Mouse (Mus musculus) MEL (cell line): ENCODE results near the gene Eif4h. TPM values are rescaled to one million over a fixed set of nuclear protein-coding genes. Genes with fewer than 3 reads are reported as not detected.

Experiments
- DNase-seq: peaks from one replicate; pipeline ENCODE4 v3.0.0; 2011; ENCODE audit warnings: low read depth, low spot score
- H3K27ac ChIP-seq: 2 replicates; pipeline ENCODE4 v1.5.1; 2012; ENCODE audit warnings: low read depth, mild to moderate bottlenecking, control low read depth, low read length, moderate library complexity; ENCODE audit not compliant: control insufficient read depth
- H3K27me3 ChIP-seq, 2 experiments: fragments of 150-350 bp in 1 of 2; sonication (generic) in 1 of 2; 2 replicates each; pipeline ENCODE4 v1.6.1; 2012; ENCODE audit warnings: low read length in 2 of 2, mild to moderate bottlenecking in 2 of 2, improper control_type of control experiment in 1 of 2, moderate library complexity in 1 of 2; ENCODE audit not compliant: insufficient read depth in 2 of 2, control insufficient read depth in 1 of 2
- H3K36me3 ChIP-seq, 2 experiments: 2 replicates each; pipeline ENCODE4 v1.6.1; 2012 to 2014; ENCODE audit warnings: low read length in 2 of 2, improper control_type of control experiment in 1 of 2, inconsistent platforms in 1 of 2, mild to moderate bottlenecking in 1 of 2; ENCODE audit not compliant: insufficient read depth in 2 of 2, control insufficient read depth in 1 of 2
- H3K4me1 ChIP-seq, 2 experiments: fragments of 150-350 bp in 1 of 2; sonication (generic) in 1 of 2; 2 replicates each; pipeline ENCODE4 v1.6.1; 2012; ENCODE audit warnings: low read length in 2 of 2, improper control_type of control experiment in 1 of 2, mild to moderate bottlenecking in 1 of 2; ENCODE audit not compliant: insufficient read depth in 2 of 2, control insufficient read depth in 1 of 2
- H3K4me3 ChIP-seq, 2 experiments: fragments of 150-350 bp in 1 of 2; sonication (generic) in 1 of 2; 2 replicates each; pipeline ENCODE4 v1.5.1; 2012; ENCODE audit warnings: low read depth in 2 of 2, low read length in 2 of 2, mild to moderate bottlenecking in 2 of 2, moderate library complexity in 2 of 2, control low read depth in 1 of 2, improper control_type of control experiment in 1 of 2; ENCODE audit not compliant: control insufficient read depth in 1 of 2, insufficient read depth in 1 of 2
- H3K79me2 ChIP-seq: 2 replicates; pipeline ENCODE4 v1.6.1; 2012; ENCODE audit warnings: mild to moderate bottlenecking, low read length, moderate library complexity; ENCODE audit not compliant: control insufficient read depth, poor library complexity, insufficient read depth
- H3K9ac ChIP-seq: 2 replicates; pipeline ENCODE4 v1.6.1; 2012; ENCODE audit warnings: low read depth, mild to moderate bottlenecking, control low read depth, low read length, moderate library complexity; ENCODE audit not compliant: control insufficient read depth, poor library complexity, severe bottlenecking
- H3K9me3 ChIP-seq: fragments of 150-350 bp; sonication (generic); replicated peaks from 2 replicates; pipeline ENCODE4 v1.6.1; 2012; ENCODE audit warnings: mild to moderate bottlenecking, low read length, improper control_type of control experiment, moderate library complexity; ENCODE audit not compliant: insufficient read depth
- BHLHE40 ChIP-seq: IDR thresholded peaks from 2 replicates; pipeline ENCODE4 v1.6.1; 2012; ENCODE audit warnings: low read depth, mild to moderate bottlenecking, inconsistent platforms, low read length, improper control_type of control experiment, borderline replicate concordance
- CTCF ChIP-seq, 3 experiments: IDR thresholded peaks in 2 of 3; conservative IDR thresholded peaks in 1 of 3; 2 replicates each; pipeline ENCODE4 v1.5.1; 2011 to 2012; ENCODE audit warnings: low read length in 3 of 3, low read depth in 2 of 3, mild to moderate bottlenecking in 2 of 3, improper control_type of control experiment in 1 of 3, inconsistent platforms in 1 of 3, mixed read lengths in 1 of 3, moderate library complexity in 1 of 3; ENCODE audit not compliant: control insufficient read depth in 1 of 3, insufficient read depth in 1 of 3, poor library complexity in 1 of 3, severe bottlenecking in 1 of 3
- ETS1 ChIP-seq: IDR thresholded peaks from 2 replicates; pipeline ENCODE4 v1.6.1; 2012; ENCODE audit warnings: low read depth, mild to moderate bottlenecking, inconsistent platforms, low read length, improper control_type of control experiment, moderate library complexity
- GATA1 ChIP-seq: IDR thresholded peaks from 2 replicates; pipeline ENCODE4 v1.6.1; 2011; ENCODE audit warnings: low read depth, low read length, improper control_type of control experiment
- HCFC1 ChIP-seq: IDR thresholded peaks from 2 replicates; pipeline ENCODE4 v1.6.1; 2012; ENCODE audit warnings: low read depth, mild to moderate bottlenecking, inconsistent platforms, low read length, improper control_type of control experiment, moderate library complexity
- MAFK ChIP-seq: IDR thresholded peaks from 2 replicates; pipeline ENCODE4 v1.6.1; 2011; ENCODE audit warnings: low read depth, mild to moderate bottlenecking, low read length, improper control_type of control experiment, borderline replicate concordance
- MAX ChIP-seq: IDR thresholded peaks from 2 replicates; pipeline ENCODE4 v1.6.1; 2011; ENCODE audit warnings: low read length, improper control_type of control experiment
- MAZ ChIP-seq: IDR thresholded peaks from 2 replicates; pipeline ENCODE4 v1.6.1; 2012; ENCODE audit warnings: low read depth, mild to moderate bottlenecking, inconsistent platforms, low read length, improper control_type of control experiment
- MXI1 ChIP-seq: IDR thresholded peaks from 2 replicates; pipeline ENCODE4 v1.6.1; 2011; ENCODE audit warnings: mild to moderate bottlenecking, low read depth, low read length, improper control_type of control experiment
- NELFE ChIP-seq: IDR thresholded peaks from 2 replicates; pipeline ENCODE4 v1.6.1; 2011; ENCODE audit warnings: low read depth, low read length, improper control_type of control experiment
- NRF1 ChIP-seq: IDR thresholded peaks from 2 replicates; pipeline ENCODE4 v1.6.1; 2014; ENCODE audit warnings: low read depth, mild to moderate bottlenecking, inconsistent platforms, low read length, improper control_type of control experiment, moderate library complexity; ENCODE audit not compliant: poor library complexity, insufficient read depth, severe bottlenecking
- POLR2A ChIP-seq, 2 experiments: IDR thresholded peaks; 2 replicates each; pipeline ENCODE4 v1.6.1; 2011 to 2012; ENCODE audit warnings: low read length in 2 of 2, mild to moderate bottlenecking in 2 of 2, control low read depth in 1 of 2, improper control_type of control experiment in 1 of 2, low read depth in 1 of 2, moderate library complexity in 1 of 2; ENCODE audit not compliant: control insufficient read depth in 1 of 2, insufficient read depth in 1 of 2, poor library complexity in 1 of 2
- SIN3A ChIP-seq: IDR thresholded peaks from 2 replicates; pipeline ENCODE4 v1.6.1; 2012; ENCODE audit warnings: low read length, improper control_type of control experiment, inconsistent platforms
- TCF12 ChIP-seq: IDR thresholded peaks from 2 replicates; pipeline ENCODE4 v1.6.1; 2014; ENCODE audit warnings: low read depth, mild to moderate bottlenecking, inconsistent platforms, low read length, improper control_type of control experiment, moderate library complexity
- UBTF ChIP-seq: IDR thresholded peaks from 2 replicates; pipeline ENCODE4 v1.6.1; 2012; ENCODE audit warnings: low read depth, mild to moderate bottlenecking, inconsistent platforms, low read length, improper control_type of control experiment, moderate library complexity, borderline replicate concordance; ENCODE audit not compliant: insufficient read depth
- ZKSCAN1 ChIP-seq: IDR thresholded peaks from 2 replicates; pipeline ENCODE4 v1.6.1; 2012; ENCODE audit warnings: low read depth, mild to moderate bottlenecking, inconsistent platforms, low read length, improper control_type of control experiment, moderate library complexity
- polyA plus RNA-seq, 2 experiments: library from polyadenylated mRNA; stranded (reverse) in 1 of 2; unstranded in 1 of 2; fragments of >175 nt in 1 of 2; fragments of >200 nt in 1 of 2; gene quantifications; 2 replicates each; pipeline versions ENCODE4 v1.2.1 to v1.2.4; 2012; ENCODE audit warnings: low replicate concordance in 2 of 2, low read depth in 1 of 2; ENCODE audit not compliant: insufficient read length in 2 of 2, insufficient read depth in 1 of 2, missing spikeins in 1 of 2
- total RNA-seq: library from RNA; depleted of rRNA; stranded (reverse); fragments of 300-350 nt; gene quantifications from 2 replicates; pipeline ENCODE4 v1.2.3, GENCODE M21; 2012

Eif4h gene
- total and polyA plus RNA-seq, 3 experiments = 167 to 515 (median 471) TPM

DNA sequence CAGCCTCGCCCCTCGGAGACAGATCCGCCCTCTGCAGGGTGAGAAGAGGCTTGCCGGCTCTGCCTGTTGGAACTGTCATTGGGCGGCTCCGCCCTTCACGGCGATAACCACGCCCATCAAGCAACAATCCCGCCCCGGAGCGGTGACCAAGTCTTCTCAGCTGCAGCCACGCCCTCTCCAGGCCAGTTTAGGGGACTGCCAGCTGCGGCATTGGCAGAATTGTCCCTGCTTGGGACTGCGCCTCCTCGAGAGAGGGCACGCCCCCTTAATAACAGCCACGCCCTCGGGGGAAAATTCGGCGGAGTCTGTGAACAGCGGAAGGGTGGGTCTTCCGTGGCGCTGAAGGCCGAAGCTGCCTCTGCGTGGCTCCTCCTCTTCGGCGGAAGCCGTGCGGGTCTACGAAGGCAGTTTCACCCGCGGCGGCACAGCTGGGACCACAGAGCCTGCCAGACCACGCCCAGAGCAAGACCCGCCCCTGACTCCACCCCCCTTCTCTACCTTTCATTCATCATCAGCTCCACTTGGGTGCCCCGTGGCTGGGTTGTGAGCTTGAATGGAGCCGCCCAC is 49.5 kb upstream of the Eif4h start:
- no peak overlapping the region for H3K9ac ChIP-seq
- H3K4me1 ChIP-seq = no peaks in the 10 kb centered on the region
- 0 out of 4 replicates have a peak, but pooled peaks cover 0 to 5% of the 10 kb centered on the region in 2 experiments for H3K36me3 ChIP-seq
- H3K4me3 ChIP-seq = peak overlapping the region; percentile 45 to 67
- no peaks in the 10 kb centered on the region for H3K9me3 ChIP-seq
- peaks cover 4% of the 10 kb centered on the region; the same call in 1 of the 2 replicates for H3K79me2 ChIP-seq
- TF ChIP-seq GATA1 (no peak), ZKSCAN1 (no peak), SIN3A (peak; percentile 53; the same call in 1 of the 2 replicates), CTCF (IDR thresholded peaks at IDR 0.05 in 2 of 3, conservative IDR thresholded peaks at IDR 0.05 in 1 of 3; ENCODE audit: control insufficient read depth in 1 of 3, insufficient read depth in 1 of 3, low read depth in 2 of 3, low read length in 3 of 3, poor library complexity in 1 of 3, severe bottlenecking in 1 of 3) (peak in 2 of 3 experiments; percentile 23 to 31; a peak in 3 of 6 replicates), TCF12 (0 out of 2 replicates have a peak, but pooled peaks have one; percentile 7), MXI1 (peak; percentile 56; the same call in 1 of the 2 replicates), HCFC1 (0 out of 2 replicates have a peak, but pooled peaks have one; percentile 55), NRF1 (peak; percentile 70), BHLHE40 (no peak), ETS1 (peak; percentile 66)
- no peaks in the 10 kb centered on the region for H3K27me3 ChIP-seq
- no peak overlapping the region for H3K27ac ChIP-seq
- DNase-seq = peak; percentile 99

DNA sequence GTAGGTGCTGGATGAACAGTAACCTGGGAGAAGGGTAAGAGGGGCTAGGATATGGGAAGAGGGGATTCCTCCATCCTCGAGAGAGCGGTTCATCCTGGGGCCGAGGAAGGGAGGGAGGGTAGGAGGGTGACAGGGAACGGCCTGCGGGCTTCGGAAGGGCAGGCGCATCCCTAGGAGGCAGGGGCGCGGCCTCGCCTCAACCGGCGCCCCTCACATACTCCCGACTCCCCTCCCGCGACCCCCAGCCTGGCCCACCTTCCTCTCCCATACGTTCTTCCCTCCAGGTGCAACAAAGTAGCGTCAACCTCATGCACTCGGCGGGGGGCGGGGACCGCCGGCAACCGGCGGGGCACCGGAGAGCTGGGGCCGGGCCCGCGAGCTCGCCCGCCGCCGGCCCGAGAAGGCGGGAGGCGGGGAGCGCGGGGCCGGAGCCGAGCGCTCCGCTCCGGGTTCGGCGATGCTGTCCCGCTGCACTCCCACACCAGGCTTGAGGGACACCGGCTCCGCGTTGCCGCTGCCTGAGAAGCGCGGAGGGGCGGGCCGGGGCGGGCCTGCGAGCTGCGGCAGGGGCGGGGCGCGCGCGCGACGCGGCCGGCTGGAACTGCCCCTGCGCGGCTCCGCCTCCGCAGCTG is 48.9 kb upstream of the Eif4h start, which contains the start of gene Limk1:
Gene Limk1 (minus strand): TSS at position 513 of the 632 bp plus-strand sequence.
- Histone ChIP-seq H3K4me1 (no peaks in the 10 kb centered on the region), H3K27ac (no peak within 1 kb of the TSS), H3K4me3 (peak within 1 kb of the TSS; percentile 72 to 97), H3K9ac (peak within 1 kb of the TSS; percentile 70), H3K79me2 (peaks cover 4% of the 10 kb centered on the region; the same call in 1 of the 2 replicates), H3K9me3 (no peaks in the 10 kb centered on the region), H3K27me3 (no peaks in the 10 kb centered on the region), H3K36me3 (0 out of 4 replicates have a peak, but pooled peaks cover 0 to 5% of the 10 kb centered on the region in 2 experiments)
- no peak for TF ChIP-seq TCF12
- peak; percentile 54; the same call in 1 of the 2 replicates for TF ChIP-seq NELFE
- TF ChIP-seq MAX = no peak
- no peak for TF ChIP-seq UBTF
- peak in 1 of 2 experiments; percentile 30; a peak in 1 of 4 replicates for TF ChIP-seq POLR2A (IDR thresholded peaks at IDR 0.05; ENCODE audit: control insufficient read depth in 1 of 2, insufficient read depth in 1 of 2, low read depth in 1 of 2, low read length in 2 of 2, poor library complexity in 1 of 2)
- TF ChIP-seq MAZ = 0 out of 2 replicates have a peak, but pooled peaks have one; percentile 30
- TF ChIP-seq CTCF (IDR thresholded peaks at IDR 0.05 in 2 of 3, conservative IDR thresholded peaks at IDR 0.05 in 1 of 3; ENCODE audit: control insufficient read depth in 1 of 3, insufficient read depth in 1 of 3, low read depth in 2 of 3, low read length in 3 of 3, poor library complexity in 1 of 3, severe bottlenecking in 1 of 3) = no peak
- TF ChIP-seq MAFK = no peak
- DNase-seq = no peak
